Mouse (Mus musculus): ENCODE measurements at regions not wholly inside any gene's neighbourhood (a gene's known extent, or its start where the extent isn't known, plus 50 kb on each side); places are given as distances from the start of the nearest gene placed in this dataset.

DNA sequence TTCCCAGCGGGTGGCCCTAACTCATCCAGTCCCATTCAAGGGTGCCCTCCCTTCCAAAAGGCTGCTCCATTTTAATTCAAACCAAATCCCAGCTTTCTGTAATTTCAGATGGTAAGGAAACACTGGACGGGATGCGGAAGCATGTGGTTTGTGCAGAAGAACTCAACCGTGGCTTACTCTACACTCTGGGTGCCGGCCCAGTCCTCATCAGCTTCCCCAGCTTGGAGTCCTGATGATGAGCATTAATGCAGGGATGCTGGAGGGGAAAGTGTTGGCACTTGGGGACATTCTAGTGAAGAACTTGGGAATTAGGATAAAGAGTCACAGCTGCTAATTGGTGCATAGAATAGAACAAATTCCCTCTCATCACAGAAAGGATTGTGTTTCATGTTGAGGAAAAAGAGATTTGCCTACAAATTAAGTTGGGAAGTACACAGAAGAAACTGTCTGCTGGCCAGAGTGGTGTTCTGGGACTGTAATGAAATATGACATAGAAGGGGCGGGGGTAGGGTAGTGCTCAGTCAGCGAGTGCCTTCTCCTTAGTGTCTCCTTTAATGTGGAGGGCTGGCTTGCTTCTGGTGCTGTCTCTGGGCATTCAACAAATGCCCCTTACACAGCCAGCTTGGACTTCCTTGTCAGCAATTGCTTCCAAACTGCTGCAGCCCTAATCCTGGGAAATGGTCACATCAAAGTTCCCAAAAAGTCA, 285.0 kb upstream of the Bmper start:
- no peak for DNase-seq (ENCODE audit: low spot score in 2 of 2)
- intact Hi-C loops (cut with DNase I), result no loop called here

DNA sequence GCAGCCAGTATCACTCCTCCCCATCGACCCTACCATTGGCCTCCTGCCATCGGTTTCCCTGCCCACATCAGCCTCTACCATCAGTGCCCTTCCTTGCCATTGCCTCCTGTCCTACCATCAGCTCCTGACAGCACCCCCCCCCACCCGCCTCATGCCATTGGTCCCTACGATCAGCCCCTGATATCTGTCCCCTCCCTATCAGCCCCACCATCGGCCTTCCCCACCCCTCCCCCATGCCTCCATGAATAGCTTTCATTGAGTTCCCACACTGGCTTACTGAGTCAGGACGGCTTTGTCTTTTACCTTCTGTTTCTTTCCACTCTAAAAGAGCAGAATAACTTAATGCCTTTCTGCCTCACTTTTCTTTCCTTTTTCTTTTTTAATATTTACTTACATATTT, 277.9 kb upstream of the Bmper start:
- intact Hi-C loops (cut with DNase I), result no loop called here
- DNase-seq (ENCODE audit: low spot score in 2 of 2), result no peak

DNA sequence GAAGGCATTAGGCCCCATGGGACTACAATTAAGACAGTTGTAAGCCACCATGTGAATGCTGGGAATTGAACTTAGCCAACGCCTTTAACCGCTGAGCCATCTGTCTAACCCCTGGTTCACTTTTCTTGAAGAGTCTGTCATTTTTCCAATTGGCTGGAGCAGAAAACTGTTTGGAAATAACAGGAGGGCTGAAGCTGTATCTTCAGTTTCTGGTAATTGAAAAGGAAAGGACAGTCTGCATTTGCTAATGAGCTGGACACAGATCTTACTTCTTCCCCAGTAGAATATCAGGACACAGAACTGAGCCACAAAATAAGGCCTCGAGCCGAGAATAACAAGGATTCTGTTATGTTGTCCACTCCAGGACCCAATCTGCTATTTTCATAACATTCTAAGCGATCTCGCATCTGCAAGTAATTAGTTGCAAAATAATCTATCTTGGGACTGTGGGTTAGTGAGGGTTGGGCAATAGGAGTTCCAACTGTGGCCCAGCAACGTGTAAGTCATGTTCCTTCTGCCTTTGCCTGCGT, 277.4 kb upstream of the Bmper start:
- DNase-seq (ENCODE audit: low spot score in 2 of 2), result no peak
- intact Hi-C loops (cut with DNase I), result no loop called here

DNA sequence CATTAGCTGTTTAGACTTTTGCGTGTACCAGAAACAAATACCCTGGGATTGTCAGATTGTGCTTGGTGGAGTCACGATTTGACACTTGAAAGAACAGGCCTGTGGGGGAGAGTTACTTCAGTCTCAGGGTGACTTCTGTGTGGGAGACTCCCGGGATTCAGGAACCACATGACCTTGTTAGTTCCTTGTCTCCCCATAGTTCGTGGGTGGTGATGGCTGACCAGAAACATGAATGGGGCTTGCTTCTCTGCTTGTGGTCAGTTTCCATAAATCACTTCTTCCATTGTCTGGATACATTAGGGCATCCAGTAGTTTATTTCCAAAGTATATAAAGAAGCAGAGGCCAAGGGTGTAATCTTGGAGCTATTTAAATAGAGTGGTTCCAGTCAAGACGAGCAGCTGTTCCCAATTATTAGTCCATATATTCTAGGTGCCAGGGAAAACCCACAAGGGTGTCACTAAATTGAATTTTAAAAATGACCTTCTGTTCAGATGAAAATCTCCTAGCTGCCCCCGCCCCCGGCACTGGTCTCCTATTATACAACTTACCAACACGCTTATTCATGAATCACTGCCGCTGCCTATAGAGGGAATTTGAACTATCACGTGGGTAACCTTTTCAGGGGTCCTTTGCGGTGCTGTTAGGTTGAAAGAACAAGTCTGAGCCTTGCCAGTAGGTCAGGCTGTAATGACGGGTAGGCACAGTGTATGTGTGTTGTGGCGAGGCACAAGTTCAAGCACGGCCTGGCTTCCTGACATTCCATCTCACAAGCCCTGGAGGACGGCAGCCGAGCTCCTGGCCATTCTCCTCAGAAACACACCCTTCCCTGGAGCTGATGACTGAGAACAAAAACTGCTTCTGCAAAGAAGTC, 270.1 kb upstream of the Bmper start:
- intact Hi-C loops (cut with DNase I), result no loop called here

DNA sequence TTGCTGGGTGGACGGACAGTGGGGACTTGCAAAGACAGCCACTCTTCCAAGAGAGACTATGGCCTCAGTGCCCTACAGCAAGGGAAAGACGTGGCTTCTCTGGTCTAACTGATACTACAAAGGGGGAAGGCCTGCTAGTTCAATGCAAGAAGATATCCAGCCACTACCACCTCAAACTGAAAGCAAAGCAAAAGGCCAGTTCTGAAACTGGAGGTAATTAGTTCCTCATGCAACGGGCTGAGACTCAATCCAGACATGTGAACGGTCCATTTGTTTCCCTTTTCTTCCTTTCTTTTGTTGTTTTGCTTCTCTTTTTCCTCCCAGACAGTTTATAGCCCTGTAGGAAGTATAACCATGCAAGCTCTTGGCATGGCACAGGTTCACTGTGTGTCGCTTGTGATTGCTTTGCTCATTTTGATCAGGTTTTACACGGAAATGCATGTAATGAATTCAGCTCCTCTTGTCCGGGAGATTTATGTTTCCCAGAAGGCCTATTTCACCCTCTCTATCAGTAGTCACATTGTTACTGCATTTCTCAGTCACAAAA, 260.5 kb upstream of the Bmper start:
- no peak for DNase-seq (ENCODE audit: low spot score in 2 of 2)
- intact Hi-C loops (cut with DNase I), result no loop called here

More for the DNA sequence above, 270.1 kb upstream of the Bmper start:
- DNase-seq (ENCODE audit: low spot score in 2 of 2), result no peak

DNA sequence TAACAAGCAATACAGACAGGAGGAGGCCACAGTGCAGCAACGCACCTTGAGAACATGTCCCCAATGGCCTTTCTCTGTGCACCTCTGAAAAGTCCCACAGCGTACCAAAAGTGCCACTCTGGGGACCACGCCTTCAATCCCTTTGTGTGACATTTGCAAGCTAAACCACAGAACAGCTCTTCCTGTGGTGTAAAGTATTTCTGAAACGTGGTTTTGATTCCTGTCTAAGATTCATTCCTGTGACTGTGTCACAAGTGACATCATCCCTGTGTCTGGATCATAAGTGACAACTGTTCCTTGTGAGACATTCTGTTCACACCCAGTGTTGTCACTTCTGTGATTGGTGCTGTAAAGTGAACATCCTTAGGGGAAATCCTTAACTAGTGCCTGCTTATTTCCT, 251.6 kb upstream of the Bmper start:
- intact Hi-C loops (cut with DNase I), result no loop called here
- no peak for DNase-seq (ENCODE audit: low spot score in 2 of 2)

DNA sequence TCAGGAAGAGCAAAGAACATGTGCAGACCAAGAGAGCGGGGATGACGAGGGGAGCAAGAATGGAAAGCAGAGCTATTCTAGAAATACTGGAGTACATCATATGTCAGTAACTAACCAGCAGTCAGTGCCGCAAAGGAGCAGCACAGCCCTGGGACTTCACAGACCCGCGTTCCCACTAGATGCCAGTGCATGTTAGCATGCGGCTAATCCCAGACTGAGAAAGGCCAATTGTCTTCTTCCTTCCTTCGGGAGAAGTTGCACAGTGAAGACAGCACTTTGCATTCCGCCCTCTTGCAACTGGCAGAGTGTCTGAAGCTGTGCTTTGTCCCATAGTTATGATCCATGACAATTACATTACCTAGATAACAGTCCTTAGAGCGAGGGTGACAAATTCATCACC, 246.1 kb upstream of the Bmper start:
- DNase-seq (ENCODE audit: low spot score in 2 of 2), result no peak

DNA sequence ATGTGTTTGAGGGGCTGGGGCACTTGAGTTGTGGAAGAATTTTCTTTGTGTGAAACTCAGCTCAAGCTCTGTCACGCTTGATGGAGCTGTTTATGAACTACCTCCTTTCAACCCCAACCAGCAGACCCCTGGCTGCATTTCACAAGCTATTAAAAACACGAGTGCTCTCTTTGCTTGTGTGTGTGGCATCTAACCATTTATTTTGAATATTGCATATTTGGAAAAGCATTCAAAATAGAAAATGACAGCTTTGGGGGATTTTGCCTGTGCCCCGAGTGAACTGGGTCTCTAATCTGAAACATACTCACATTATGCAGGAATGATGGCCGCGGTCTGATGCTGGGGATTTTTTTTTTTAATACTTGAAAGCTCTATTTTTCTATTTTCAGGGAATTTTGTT, 243.2 kb upstream of the Bmper start:
- no peak for DNase-seq (ENCODE audit: low spot score in 2 of 2)
- intact Hi-C loops (cut with DNase I), result no loop called here

More for the DNA sequence above, 246.1 kb upstream of the Bmper start:
- intact Hi-C loops (cut with DNase I), result no loop called here

DNA sequence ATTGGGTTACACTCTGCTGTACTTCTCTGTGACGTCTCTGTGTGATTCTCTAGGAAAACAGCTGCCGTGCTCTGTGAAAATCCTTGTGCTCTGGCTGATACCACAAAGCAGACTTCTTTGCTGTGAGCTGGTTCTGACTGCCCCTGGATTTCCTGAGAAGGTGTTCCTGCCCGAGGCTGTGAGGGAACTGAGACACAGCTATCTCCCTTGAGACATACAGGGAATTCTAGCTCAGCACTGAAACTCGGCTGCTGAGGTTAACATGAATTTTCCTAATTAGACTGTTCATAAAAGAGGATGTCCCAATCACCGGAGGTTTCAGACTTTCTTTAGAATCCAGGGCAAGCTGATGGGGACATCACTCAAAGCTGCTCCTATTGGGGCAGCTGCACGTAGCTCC, 233.4 kb upstream of the Bmper start:
- DNase-seq (ENCODE audit: low spot score in 2 of 2), result no peak
- intact Hi-C loops (cut with DNase I), result no loop called here

DNA sequence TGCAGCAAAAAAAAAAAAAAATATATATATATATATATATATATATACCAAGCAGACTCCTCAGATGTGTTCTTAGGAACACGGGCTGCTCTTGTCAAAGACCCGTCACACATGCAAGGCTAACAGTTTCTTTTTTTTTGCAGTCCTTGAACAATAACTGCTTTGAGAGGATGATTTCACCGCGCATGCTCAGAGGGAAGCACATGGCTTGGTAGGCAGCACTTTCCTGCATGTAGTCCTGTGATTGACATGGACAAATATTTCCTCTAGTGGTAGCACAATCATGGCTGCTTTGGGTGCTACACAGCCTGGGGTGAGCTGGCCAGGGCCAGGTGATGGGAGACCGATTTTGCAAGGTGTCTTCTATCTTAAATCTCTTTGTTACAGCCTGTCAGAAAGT, 229.3 kb upstream of the Bmper start:
- intact Hi-C loops (cut with DNase I), result no loop called here
- DNase-seq (ENCODE audit: low spot score in 2 of 2), result no peak

DNA sequence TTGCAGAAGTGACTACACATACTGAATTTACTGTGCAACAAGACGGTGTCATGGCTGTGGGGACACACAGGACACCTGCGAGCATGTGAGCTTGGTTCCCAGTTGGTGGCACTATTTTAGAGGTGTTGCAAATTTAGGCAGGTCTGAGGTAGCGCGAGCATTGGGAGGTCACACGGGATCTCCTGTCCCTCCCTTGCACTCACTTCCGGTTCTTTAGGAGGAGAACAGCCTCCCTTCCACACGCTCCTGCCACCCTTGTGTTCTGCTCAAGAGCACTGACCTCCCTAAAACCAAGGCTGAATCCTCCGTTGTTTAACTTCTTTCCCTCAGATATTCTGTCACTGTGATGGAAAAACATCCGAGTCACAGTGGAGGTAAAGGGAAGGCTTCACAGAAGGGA, 227.3 kb upstream of the Bmper start:
- intact Hi-C loops (cut with DNase I), result no loop called here
- no peak for DNase-seq (ENCODE audit: low spot score in 2 of 2)

DNA sequence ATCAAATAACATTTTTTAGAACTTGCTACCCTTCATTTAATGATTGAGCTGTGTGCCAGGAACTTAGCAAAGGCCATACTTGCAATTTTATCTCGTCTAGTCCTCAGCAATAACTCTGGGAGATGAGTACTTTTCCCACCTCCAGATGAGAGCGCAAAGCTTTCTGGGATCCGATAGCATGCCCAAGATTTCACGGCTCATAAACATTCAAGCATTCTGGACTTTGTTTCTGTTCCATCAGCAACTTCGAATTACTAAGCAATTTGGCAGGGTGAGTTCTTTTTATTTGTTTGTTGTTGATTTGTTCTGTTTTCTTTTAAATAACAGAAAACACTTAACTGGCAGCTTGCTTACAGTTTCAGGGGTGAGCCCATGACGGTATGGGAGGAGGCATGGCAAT, 224.6 kb upstream of the Bmper start:
- no peak for DNase-seq (ENCODE audit: low spot score in 2 of 2)
- intact Hi-C loops (cut with DNase I), result no loop called here

DNA sequence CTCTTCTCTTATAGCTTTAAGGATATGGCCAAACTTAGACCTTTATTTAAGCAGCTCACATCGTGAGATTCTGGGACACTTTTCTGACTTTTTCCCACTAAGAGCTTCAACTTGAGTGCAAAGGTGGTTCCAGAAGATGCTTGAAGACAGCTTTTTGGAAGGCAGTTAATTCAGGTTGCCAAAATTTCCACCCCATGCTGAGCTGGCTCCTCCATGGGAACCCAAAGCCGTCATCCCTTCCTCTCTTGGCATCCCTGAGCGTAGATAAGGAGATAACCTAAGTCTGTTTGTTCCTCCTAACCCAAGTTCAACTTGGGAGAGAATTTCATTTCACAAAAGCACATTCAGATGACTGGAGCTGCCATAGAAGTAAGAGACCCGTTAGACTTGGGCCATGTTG, 223.7 kb upstream of the Bmper start:
- intact Hi-C loops (cut with DNase I), result no loop called here
- no peak for DNase-seq (ENCODE audit: low spot score in 2 of 2)

DNA sequence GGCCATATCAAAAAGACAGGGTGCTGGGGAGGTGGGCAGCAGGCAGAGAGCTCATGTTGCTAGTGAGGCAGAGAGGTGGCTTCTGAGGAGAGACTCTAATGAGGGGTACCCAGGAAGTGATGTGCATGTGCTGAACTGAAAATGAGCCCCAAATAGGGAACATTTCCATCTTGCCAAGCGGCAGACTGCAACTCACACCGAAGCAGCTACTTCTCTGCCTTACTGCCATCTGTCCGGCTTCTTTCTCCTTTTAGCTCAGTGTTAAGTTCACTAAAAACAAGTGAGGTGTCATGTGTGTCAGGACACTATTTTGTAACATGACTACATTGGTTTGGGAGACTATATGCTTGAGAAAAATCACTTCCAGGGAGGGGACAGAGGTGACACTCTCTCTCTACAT, 222.7 kb upstream of the Bmper start:
- DNase-seq (ENCODE audit: low spot score in 2 of 2), result no peak
- intact Hi-C loops (cut with DNase I), result no loop called here

DNA sequence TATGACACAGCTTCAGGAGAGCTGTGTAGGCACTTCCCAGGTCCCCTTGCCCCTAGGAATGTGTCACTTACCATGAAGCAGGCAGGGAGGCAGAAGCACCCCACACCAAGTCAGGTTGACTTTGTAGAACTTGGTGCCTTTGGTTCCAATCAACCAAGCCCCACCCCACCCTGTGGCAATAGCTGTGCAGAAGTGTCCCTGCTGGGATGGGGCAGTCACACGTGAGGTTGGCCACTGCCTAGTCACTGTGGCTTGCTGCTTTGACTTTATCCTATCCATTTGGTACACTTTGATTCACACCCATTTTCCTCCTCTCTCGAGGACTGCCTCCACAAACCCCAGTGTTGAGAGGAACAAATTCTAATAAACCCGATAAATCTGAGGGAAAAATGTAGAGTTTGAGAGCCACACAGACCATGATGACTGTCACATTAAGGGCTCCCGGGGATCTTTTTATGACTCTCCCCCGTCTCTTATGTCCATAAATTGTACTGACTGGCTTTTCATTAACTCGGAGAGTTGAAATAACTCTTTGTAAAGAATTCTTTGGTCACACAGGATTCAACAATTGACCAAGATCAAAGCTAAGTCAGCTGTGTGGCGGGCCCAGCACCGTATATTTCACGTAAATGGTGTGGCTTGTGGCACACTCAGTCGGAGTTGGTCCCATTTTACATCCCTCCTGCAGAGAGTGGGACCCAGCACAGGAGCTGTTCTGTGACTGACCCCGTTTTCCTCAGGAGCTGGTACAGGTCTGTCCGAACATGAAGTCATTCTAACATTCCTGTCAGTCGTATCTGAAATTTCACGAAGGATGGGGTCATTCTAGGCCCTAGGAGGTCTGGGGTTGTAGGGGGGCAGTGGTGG, 219.4 kb upstream of the Bmper start:
- intact Hi-C loops (cut with DNase I), result no loop called here
- no peak for DNase-seq (ENCODE audit: low spot score in 2 of 2)

DNA sequence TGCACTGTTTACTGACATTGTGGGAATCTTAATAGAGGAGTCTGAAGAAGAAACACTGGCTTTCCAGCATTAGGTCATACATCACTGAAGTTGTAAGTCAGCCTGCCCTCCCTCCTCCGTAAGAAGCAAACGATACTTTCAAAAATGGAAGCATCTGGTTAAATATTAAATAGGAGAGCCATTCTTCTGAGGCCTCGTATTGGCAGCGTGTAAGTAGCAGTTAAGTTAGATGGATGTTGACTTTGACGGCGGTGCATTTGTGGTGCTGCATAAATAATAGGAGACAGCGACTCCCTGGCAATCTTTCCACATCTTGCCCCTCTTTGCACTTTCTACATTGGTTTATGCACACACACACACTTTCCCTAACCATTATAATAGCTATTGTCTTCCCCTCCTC, 217.9 kb upstream of the Bmper start:
- intact Hi-C loops (cut with DNase I), result no loop called here
- no peak for DNase-seq (ENCODE audit: low spot score in 2 of 2)

DNA sequence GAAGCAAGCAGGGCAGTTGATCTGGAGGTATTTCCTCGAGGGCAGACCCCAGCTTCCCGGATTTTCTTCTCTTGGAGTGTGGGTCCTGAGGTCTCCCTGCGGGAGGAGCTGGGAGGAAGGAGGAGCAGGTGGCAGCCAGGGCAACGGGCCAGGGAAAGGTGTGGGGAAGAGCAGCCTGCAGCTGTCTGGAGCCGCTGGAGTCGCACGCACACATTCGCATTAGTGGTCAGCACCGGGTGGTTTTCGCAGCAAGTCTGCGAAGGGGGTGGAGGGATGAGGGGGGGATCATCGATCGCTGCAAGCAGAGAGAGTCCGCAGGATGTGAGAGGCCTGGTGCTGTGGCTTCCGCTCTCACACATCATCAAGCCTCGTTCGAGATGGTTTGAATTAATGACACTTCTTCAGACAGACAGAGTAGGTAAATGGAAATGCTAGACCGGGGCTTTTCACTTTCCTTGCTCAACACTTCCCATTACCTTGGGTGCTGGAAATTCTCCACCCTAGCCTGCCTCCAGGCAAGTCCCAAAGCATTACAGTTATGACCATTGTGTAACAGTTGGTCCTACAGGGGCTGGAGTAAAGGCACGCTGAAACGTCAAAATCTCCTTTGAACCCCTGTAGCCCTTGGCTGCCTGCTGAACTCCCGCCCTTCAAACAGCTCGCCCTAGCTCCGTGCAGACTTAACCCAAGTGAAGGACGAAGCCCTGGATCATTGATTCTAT, 213.3 kb upstream of the Bmper start:
- no peak for DNase-seq (ENCODE audit: low spot score in 2 of 2)
- intact Hi-C loops (cut with DNase I), result loop anchor here (10.0 kb wide), 1 partner anchor 305 kb away; no protein-coding TSS in a partner anchor

DNA sequence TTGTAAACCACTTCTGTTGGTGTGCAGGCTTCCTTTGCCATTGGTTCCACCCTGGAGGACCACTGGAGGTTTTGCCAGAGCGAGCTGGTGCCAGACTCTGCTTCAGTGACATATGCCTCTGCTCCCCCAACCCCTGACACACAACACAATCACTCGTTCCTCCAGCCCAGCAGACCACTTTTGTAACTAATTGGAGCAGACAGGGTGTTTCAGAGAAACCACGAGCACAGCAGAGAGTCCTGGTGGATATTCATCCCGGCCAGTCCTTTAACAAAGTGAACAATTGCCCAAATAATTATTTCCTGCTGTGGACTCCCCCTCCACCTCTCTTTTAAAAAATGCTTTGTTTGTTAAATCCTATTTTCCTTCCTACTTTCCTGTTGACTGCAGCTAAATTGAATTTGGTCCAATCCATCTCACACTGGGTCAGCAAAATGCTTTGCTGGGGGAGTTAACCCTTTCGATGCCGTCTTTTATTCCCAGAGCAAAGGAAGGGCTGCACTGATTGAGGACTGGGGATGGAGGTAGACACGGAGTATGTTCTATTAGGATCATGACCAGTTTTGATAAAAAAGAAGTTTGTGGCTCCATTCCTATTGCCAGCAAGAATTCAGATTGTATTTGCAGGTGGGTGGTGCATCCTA, 211.4 kb upstream of the Bmper start:
- intact Hi-C loops (cut with DNase I), result loop anchor here (10.0 kb wide), 1 partner anchor 307 kb away; no protein-coding TSS in a partner anchor
- DNase-seq (ENCODE audit: low spot score in 2 of 2), result no peak

DNA sequence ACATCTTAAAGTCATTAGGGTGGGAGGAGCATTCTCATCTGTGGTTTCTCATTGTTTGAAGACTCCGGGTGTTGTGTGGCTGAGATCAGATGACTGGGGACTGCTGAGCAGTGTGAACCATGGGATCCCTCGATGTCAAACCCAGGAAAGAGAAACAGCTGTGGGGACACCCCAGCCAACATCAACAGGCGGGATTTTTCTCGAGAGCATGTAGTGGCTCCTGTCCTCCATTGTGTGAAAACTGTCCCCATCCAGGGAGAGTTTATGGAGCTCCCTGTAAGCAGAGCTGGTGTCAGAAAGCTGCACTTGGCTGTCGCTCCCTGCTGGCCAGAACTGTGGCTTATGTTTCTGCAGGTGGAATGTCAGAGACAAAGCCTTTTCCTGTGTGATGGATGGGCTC, 210.7 kb upstream of the Bmper start:
- DNase-seq (ENCODE audit: low spot score in 2 of 2), result no peak
- intact Hi-C loops (cut with DNase I), result loop anchor here (10.0 kb wide), 1 partner anchor 307 kb away; no protein-coding TSS in a partner anchor
